Mouse (Mus musculus) layer of hippocampus, adult 9-11 months (tissue): ENCODE results near the gene Mblac1.
"Not testable (repeated sequence)": the region's sequence is repeated elsewhere in the genome, so short reads cannot be mapped to it uniquely, and the experiment has no call there.

Source experiments
- DNase-seq: peaks from one replicate; pipeline ENCODE4 v3.0.0; 2022

The Mblac1 gene

GRCm38 (mm10) chr5:138193771-138194727, at the start of gene Mblac1:
Gene Mblac1 (plus strand): TSS chr5:138194314.
- peak; percentile 78 for DNase-seq

DNA sequence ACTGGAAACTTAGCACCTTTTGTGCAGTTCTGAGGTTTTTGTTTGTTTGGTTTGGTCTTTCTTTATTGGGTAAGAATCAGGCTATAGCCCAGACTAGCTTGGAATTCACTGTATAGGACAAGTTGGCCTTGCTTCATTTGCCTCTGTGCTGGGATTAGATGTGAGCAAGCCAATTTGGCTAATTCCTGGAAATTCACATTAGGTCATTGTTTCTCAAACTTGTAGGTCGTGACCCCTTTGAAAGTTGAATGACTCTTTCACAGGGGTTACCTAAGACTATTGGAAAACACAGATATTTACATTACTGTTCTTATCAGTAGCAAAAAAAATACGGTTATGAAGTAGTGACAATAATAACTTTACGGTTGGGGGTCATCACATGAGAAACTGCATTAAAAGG, 39.7 kb upstream of the Mblac1 start:
- no peak for DNase-seq

DNA sequence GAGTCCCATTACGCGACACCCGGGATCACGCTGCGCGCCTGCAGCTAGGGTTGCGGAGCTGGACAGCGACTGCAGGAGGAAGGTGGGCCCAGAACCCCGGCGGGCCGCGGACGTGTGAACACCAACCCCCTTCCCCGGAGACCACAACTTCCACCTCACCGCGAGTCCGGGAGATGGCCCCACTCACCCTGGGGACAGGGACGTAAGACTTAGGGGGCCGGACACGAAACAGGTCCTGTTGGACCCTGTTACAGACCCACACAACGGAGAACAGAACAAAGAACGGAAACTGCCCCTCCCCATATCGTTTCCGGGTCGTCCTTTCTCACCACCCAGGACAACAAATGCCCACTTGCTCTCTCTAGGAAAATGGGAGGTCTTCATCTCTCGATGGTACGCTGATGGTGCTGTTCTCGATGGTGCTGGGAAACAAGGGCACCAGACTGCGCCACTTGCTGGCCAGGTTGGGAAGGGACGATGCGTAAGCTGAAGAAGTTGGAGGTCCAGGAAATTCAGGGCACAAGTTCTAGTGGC, 38.6 kb upstream of the Mblac1 start, which contains the start of gene Zfp113:
TSS of gene Zfp113 (minus strand) at position 302 of the 534 bp plus-strand sequence.
- peak; percentile 96 for DNase-seq

DNA sequence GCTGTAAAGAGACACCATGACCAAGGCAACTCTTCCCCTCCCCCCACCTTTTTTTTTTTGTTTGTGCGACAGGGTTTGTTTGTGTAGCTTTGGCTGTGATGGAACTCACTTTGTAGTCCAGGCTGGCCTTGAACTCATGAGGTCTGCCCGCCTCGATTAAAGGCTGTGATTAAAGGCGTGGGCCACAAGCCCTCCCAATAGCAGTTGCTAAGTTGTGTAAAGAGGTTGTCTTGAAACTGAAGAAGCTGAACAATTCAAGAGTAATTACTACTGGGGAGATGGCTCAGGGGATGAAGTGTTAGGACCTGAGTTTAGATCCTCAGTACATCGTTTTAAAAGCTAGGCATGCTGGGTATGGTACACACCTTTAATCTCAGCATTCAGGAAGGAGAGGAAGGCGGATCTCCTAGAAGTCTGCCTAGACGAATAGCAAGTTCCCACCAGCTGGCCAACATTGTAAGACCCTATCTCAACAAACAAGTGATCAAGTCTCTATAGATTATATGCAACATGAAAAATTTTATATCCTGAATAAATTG, 33.8 kb upstream of the Mblac1 start:
- DNase-seq: no peak

GRCm38 (mm10) chr5:138160842-138161665, 33.1 kb upstream of the Mblac1 start, which contains the start of gene Cops6:
Gene Cops6 (plus strand): TSS chr5:138161071.
- DNase-seq: peak; percentile 95

- DNase-seq: no peak
Measured at GRCm38 (mm10) chr5:138163046-138163445, 31.1 kb upstream of the Mblac1 start.

DNA sequence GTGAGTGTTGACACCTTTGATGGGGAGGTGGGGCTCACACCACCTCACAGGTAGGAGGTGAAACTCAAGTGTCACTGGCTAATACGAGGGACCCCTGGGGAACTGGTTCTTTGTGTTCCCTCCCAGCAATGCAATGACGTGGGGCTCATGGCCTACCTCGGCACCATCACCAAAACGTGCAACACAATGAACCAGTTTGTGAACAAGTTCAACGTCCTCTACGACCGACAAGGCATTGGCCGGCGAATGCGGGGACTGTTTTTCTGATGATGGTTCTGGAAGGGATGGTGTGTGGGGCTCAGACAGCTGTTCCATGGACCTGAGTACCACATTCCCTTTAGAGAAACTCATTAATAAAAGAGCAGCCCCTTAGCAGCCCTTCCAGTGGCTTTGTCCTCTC, 30.5 kb upstream of the Mblac1 start:
- DNase-seq: no peak

DNA sequence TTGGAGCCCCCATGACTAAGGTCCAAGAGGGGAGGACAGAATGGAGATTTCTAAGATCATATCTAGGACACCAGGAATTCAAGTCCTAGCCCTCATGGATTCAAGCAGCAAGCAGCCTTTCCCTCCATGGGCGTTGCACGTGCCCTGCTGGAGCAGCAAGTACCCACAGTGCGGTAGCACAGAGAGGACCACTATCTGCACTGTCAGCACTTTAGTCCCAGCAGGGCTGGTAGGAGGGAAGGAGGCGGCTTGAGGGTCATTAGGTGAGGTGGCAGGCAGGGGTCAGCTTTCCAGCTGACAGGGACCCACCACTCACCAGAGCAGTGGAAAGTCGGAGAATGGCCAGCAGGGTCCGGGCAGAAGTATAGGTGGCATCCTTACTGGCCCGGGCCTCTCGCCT, 28.5 kb upstream of the Mblac1 start:
- DNase-seq: no peak

DNA sequence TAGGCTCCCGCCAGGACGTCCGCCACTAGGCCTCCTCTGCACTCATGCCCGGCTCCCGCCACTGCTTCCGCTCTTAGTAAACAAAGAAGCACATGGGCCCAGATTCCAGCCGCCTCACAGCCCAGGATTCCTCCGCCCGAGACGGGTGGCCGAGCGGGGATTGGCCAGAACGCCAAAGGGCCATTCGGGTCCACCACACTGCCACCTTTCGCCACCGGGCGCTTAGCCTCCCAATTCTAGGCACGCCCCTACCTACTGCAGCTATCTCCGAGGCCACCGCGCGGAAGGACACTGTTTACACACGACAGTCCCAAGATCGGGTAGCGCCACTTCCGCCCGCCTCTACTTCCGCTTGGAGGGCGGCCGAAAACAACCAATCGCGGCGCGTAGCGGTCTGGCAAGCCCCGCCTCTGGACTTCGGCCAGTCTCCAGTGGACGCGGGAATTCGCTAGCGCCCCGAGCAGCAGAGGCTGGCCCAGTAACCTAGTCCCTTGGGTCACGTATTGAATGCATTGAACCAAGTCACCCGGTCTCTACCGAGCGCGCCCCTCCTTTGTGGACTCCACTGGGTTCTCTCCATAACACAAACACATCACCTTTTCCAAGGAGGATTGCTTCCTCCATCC, 23.1 kb upstream of the Mblac1 start:
- peak; percentile 95 for DNase-seq

DNA sequence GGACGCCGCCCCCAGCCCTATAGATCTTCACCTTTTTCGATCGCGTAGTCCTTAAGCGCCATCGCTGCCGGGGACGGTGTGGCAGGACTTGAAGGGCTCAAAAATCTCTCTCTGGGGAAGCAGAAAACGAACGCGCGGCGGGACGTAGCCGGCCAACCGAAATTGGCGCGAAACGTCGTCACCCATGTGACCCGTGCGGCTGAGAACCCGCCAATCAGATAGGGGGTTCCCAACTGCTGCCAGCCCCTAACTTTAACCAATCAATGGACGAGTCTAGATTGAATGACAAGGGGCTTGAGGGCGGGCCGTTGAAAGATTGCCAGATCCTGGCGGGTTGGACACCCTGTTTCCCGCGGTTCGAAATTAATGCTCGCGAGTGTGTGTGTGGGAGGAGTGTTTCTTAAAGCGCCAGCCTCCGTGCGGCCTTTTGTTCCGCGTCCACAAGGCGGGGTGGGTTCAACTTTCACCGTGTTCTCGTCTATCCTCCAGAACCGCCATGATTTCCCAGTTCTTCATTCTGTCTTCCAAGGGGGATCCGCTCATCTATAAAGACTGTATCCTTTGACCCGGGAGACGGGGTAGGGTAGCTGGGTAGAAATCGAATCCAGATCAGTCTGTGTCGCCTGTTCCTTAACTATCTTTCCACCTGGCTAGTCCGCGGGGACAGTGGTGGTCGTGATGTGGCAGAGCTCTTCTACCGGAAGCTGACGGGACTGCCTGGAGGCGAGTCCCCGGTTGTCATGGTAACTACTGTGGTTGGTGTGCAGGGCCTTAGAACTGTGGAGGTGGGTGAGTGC, 22.2 kb upstream of the Mblac1 start, which contains the start of the genes Ap4m1 and Mcm7:
TSS of gene Ap4m1 (plus strand) at position 308 of the 797 bp plus-strand sequence.
TSS of gene Mcm7 (minus strand) at position 728 of the 797 bp plus-strand sequence.
- DNase-seq: peak; percentile 98

- no peak for DNase-seq
Measured at GRCm38 (mm10) chr5:138173217-138173616, 20.9 kb upstream of the Mblac1 start.

GRCm38 (mm10) chr5:138186950-138187638, 7.0 kb upstream of the Mblac1 start, which contains the start of the genes Taf6 and Cnpy4:
Gene Taf6 (minus strand): TSS chr5:138187451.
Gene Cnpy4 (plus strand): TSS chr5:138187485.
- peak; percentile 83 for DNase-seq

- peak; percentile 82 for DNase-seq
Measured at GRCm38 (mm10) chr5:138187661-138188306, 6.3 kb upstream of the Mblac1 start.

GRCm38 (mm10) chr5:138194755-138195345, 736 bp downstream of the Mblac1 start:
- DNase-seq: no peak

DNA sequence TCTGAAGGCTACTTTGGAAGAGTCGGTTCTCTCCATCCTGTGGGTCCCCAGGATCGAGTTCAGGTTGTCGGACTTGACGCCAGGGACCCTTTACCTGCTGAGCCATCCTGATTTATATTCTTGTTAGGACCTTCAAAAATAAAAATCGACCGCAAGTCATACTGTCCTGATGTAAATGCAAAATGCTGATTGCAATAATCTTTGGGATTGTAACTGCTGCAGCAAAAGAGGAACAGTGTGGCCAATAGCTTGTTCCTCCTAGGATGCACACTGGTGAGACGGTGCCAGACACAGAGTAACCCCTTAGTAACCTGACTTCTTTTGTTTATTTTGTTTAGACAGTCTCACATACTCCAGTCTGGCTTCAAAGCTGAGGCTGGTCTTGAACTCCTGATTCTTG, 1.3 kb downstream of the Mblac1 start:
- DNase-seq: no peak

GRCm38 (mm10) chr5:138199576-138199975, 5.5 kb downstream of the Mblac1 start:
- no peak for DNase-seq

DNA sequence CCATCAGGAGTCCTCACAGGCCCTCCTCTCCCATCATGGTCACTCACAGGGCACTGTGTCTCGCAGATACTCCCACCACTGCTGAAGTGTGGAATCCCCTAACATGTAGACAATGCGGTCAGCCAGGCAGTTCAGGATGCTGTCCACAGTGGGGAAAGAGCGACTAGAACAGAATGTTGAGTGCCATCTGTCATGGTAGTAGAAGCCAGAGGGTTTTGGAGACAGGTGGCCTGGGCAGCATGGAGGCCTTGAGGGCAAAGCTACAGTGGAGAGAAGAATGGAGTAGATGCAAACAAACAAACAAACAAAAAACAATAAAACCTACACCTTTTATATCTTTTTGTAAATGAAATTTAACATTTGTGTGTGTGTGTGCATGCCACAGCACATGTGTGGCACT, 8.0 kb downstream of the Mblac1 start:
- DNase-seq: no peak

DNA sequence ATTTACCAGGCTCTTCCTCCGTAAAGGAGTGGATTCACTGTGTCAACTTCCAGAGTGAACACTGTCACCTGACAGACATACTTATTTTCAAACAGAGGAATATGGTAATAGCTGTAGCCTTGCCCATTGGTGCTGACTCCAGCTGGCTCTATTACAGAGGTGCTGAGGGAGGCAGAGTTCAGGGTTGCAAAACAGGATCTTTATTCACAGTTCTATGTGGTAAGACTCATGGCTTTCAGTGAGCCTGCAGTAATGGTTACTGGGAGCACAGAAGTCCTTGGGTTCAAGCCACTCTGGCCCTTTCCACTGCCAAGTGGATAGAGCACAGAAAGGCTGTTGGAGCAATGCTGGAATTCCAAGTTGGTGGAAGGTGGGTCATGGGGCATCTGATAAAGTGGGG, 13.1 kb downstream of the Mblac1 start:
- DNase-seq: no peak

DNA sequence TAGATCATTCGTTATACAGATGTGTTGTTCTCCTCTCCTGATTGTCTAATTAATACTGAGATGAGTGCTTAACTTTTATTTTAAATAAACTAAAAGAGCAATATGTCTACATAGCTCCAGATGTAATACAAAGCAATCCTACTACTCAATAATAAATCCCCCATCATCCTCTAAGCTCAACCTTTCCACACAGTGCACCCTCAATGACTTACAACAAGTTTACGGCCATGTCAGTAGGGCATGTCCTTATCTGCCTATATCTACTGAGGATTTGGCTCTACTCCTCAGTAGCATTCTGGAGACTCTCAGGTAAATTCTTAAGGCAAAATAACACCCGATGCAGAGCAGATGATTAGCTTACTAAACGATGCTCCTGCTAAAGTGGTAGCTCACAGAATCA, 13.8 kb downstream of the Mblac1 start:
- no peak for DNase-seq

- DNase-seq: not testable (repeated sequence)
Measured at GRCm38 (mm10) chr5:138216632-138217031, 22.5 kb downstream of the Mblac1 start.
